Mouse (Mus musculus): Measurements from ENCODE around the gene 1700030K09Rik. TPM values are rescaled to one million over a fixed set of nuclear protein-coding genes. Genes with fewer than 3 reads are reported as not detected.

1700030K09Rik gene
- total RNA-seq (2015; ENCODE audit: low replicate concordance) (0.84 TPM in 1 of 2 replicates, not detected in the other), total RNA-seq (2017; ENCODE audit: low replicate concordance) (1.4 and 1.8 TPM in 2 replicates)

DNA sequence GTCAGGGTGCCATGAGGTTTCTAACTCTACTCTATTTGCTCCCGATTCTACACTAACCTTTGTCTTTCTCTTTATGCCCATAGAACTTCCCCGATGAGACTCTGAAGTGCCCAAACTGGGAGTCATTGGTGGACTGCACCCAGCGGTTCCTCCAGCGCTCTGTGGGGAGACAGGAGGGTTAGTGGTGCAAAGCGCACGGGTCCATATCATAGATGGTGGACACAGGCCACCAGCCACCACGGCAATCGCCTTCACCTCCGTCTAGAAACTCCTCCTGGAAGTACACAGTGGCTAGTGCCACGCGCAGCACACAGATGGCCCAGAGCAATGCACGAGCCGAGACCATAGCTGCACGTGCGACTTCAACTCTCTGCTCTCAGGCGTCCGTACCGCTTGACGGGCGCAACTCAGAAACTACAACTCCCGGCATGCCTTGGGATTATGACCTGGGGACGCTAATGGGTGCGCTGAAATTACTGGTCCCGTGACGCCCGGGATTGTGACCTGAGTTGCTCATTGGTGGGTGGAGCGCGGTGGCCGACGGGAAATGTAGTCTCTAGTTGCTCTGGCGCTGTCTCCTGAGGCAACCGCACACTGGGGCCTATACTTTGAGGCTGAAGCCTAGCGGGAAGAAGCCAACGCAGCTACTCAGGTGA lies at the start of gene 1700030K09Rik, which contains the start of gene Calr3:
Gene 1700030K09Rik, plus strand, starts transcription at position 543 of the 656 bp plus-strand sequence.
Gene Calr3, minus strand, starts transcription at position 533 of the 656 bp plus-strand sequence.
- peak; percentile 100 for ATAC-seq (replicated peaks; ENCODE audit: low FRiP score, poor library complexity, severe bottlenecking)

DNA sequence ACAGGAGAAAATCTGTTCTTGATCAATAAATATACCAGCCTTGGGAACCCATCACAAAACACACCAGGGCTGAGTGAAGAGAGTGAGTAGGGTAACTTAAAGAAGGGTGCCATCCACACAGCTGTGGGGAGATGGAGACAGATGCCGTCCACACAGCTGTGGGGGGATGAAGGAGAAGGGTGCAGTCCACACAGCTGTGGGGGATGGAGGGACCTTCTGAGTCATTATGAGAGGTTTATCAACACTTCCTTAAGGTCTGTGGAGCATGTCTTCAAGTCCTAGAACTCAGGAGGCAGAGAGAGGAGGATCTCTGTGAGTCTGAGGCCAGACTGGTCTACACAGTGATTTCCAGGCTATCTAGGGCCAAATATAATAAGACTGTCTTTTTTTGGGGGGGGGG lies 42.3 kb upstream of the 1700030K09Rik start:
- no peak for ATAC-seq (replicated peaks; ENCODE audit: low FRiP score, poor library complexity, severe bottlenecking)

DNA sequence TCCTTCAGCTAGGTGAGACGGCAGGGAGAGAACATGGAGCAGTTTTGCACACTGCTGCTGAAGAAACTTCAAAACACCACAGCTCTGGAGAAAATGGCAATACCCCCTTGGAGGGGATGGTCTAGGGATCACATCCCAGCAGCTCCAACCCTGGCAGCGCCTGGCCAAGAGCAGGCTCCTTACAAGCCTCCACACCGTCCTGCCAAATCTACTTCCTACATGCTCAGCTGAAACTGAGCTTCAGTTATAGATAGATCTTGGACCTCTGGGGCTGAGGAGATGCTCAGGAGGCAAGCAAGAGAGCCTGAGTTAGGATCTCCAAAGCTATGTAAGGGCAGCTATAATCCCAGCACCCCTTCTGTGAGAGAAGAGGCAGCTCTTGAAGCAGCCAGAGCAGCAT lies 40.7 kb upstream of the 1700030K09Rik start:
- ATAC-seq (replicated peaks; ENCODE audit: low FRiP score, poor library complexity, severe bottlenecking): no peak

- no peak for ATAC-seq (replicated peaks; ENCODE audit: low FRiP score, poor library complexity, severe bottlenecking)
Observed at GRCm38 (mm10) chr8:72407878-72408277, 35.8 kb upstream of the 1700030K09Rik start.

DNA sequence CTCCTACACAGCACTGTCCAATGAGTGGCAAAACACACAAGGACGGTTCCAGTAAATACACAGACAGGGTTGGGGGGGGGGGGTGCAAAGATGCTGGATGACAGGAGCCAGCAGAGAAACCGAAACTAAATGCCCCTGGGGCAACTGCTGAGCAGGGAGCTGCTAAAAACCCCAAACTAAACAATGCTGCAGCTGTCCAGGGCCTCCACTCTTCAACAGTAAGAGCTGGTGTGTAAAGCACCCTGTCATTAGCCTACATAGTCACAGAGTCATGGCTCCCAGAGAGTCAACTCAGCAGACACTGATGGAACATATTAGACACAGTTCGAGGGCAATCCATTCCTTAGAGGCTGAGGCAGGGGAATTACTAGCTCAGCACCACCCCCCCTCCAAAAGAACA lies 34.2 kb upstream of the 1700030K09Rik start:
- ATAC-seq (replicated peaks; ENCODE audit: low FRiP score, poor library complexity, severe bottlenecking): no peak

GRCm38 (mm10) chr8:72413839-72414238 lies 29.8 kb upstream of the 1700030K09Rik start:
- ATAC-seq (replicated peaks; ENCODE audit: low FRiP score, poor library complexity, severe bottlenecking): peak; percentile 92

DNA sequence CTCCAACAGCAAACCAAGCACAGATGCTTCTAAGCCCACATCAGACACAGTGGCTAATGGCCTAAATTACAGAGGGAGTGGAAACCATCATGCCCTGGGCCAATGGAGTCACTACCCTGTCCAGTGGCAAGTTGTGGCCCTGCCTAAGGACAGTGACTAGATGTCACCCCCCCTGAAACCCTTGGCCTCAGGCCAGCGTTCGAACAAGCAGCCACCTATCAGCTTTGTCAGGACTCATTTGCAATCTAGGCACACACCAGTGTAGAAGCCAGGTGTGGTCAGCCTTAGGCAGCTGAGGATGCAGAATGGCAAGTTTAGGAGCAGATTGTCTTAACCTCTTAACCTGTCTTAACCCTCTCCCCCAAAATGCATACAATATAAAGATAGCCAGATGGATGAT lies 28.4 kb upstream of the 1700030K09Rik start:
- peak; percentile 20 for ATAC-seq (replicated peaks; ENCODE audit: low FRiP score, poor library complexity, severe bottlenecking)

GRCm38 (mm10) chr8:72418073-72418472 lies 25.6 kb upstream of the 1700030K09Rik start:
- ATAC-seq (replicated peaks; ENCODE audit: low FRiP score, poor library complexity, severe bottlenecking): no peak

- ATAC-seq (replicated peaks; ENCODE audit: low FRiP score, poor library complexity, severe bottlenecking): peak; percentile 63
Observed at GRCm38 (mm10) chr8:72420571-72421361, 22.9 kb upstream of the 1700030K09Rik start.

GRCm38 (mm10) chr8:72421362-72422335 lies 22.0 kb upstream of the 1700030K09Rik start, which contains the start of gene Eps15l1:
Gene Eps15l1, minus strand, starts transcription at chr8:72421460.
- ATAC-seq (replicated peaks; ENCODE audit: low FRiP score, poor library complexity, severe bottlenecking): peak; percentile 90

GRCm38 (mm10) chr8:72422926-72423325 lies 20.8 kb upstream of the 1700030K09Rik start:
- no peak for ATAC-seq (replicated peaks; ENCODE audit: low FRiP score, poor library complexity, severe bottlenecking)

- ATAC-seq (replicated peaks; ENCODE audit: low FRiP score, poor library complexity, severe bottlenecking): no peak
Observed at GRCm38 (mm10) chr8:72429676-72430075, 14.0 kb upstream of the 1700030K09Rik start.

DNA sequence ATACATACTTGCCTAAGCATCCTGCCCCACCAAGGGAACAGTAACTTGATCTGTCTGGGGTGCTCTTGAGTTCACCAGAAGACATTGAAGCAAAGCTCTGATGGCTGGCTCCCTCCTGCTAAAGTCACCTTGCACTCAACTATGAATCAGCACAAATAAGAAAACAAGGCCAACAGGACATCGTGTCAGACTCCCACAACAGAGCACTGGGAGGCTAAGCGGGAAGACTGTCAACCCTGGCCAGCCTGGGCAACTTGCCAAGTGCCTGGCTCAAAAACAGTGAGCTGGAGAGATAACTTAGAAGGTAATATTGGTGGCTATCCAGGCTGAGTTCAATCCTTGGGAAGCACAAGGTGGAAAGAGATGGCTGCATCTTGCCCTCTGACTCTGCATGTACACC lies 8.7 kb upstream of the 1700030K09Rik start:
- peak; percentile 92 for ATAC-seq (replicated peaks; ENCODE audit: low FRiP score, poor library complexity, severe bottlenecking)

DNA sequence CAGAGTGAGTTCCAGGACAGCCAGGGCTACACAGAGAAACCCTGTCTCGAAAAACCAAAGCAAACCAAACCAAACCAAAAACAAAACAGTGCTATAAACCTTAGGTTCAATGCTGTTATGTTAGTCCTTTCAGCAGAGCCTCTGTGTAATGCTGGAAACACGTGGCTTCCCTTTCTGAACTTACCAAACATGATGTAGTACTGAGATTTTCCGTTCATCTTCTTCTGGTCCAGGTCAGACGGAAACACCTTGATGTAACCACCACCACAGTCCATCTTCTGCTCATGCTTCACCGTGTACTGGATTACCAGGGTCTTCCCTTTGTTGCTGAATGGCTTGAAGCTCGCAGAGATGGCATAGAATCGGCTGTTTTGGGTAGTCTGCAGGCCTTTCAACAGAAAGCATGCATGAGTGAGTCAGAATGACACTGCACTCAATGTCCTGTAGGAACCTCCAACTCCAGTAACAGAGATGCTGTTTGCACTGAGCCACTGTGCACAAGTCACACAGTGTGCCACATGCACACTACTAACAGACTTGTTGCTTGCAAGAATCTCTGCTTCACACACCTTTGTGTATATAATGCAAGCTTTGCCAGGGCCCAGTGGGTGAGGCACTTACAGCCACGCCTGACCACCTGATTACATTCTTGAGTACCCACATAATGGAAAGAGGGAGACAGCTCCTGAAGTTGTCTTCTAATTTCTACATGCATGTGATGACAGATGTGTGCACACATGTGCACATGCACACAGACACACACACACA lies 5.2 kb upstream of the 1700030K09Rik start:
- no peak for ATAC-seq (replicated peaks; ENCODE audit: low FRiP score, poor library complexity, severe bottlenecking)

- peak; percentile 46 for ATAC-seq (replicated peaks; ENCODE audit: low FRiP score, poor library complexity, severe bottlenecking)
Observed at GRCm38 (mm10) chr8:72443994-72444350, 292 bp downstream of the 1700030K09Rik start.

DNA sequence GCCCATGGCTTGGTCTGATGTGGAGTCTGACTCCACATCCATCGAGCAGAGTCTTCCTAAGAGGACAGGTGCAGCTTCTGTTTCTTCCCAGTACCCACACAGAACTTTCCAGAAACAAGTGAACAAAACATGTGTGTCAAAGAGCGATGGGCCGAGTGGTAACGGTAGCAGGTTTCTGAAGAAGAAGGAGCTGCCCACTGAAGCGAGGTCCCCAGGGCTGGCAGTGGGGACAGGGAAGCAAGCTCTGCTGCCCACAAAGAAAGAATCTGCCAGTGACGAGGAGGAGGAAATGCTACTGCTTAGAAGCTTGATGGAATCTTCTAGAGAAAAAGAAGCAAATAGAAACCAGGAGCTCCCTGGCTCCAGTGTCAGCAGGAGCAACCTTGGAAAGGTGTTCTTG lies 1.4 kb downstream of the 1700030K09Rik start:
- no peak for ATAC-seq (replicated peaks; ENCODE audit: low FRiP score, poor library complexity, severe bottlenecking)

GRCm38 (mm10) chr8:72451516-72451915 lies 7.8 kb downstream of the 1700030K09Rik start:
- ATAC-seq (replicated peaks; ENCODE audit: low FRiP score, poor library complexity, severe bottlenecking): no peak

GRCm38 (mm10) chr8:72453904-72454303 lies 10.2 kb downstream of the 1700030K09Rik start:
- ATAC-seq (replicated peaks; ENCODE audit: low FRiP score, poor library complexity, severe bottlenecking): no peak

DNA sequence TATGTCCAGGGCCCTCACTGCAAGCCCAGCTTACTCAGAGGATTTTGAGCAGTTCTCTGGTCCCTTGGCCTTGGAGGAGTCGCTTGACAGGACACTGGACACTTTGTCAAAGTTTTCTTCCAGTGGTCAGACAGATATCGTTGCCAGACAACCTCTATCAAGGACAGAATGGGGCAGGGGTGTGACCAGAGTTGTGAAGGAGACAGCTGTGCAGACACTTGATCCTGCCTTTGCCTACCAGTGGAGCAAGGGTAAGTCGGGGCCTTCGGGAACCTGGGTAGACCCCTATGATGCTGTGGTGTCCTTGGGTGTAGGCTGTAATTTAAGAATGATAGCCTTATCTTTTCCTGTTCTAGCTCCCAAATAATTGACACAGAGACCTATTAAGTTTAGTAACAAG lies 11.6 kb downstream of the 1700030K09Rik start:
- ATAC-seq (replicated peaks; ENCODE audit: low FRiP score, poor library complexity, severe bottlenecking): no peak
